Mouse (Mus musculus): ENCODE results near the gene Hspa12b. TPM values are rescaled to one million over a fixed set of nuclear protein-coding genes. Genes with fewer than 3 reads are reported as not detected.

Gene Hspa12b
- total RNA-seq, 1 experiment = 1.7 TPM

GRCm38 (mm10) chr2:131134826-131135400 lies 7.8 kb downstream of the Hspa12b start:
- no peak overlapping the region for H3K9ac ChIP-seq (ENCODE audit: insufficient read depth, low read depth, low read length, poor library complexity, severe bottlenecking)
- H3K36me3 ChIP-seq (ENCODE audit: control insufficient read depth, insufficient read depth, low read length, poor library complexity, severe bottlenecking) = no peaks in the 10 kb centered on the region
- peaks cover 0 to 4% of the 10 kb centered on the region in 2 experiments; a peak in 1 of 4 replicates for H3K4me1 ChIP-seq (ENCODE audit: control insufficient read depth in 2 of 2, insufficient read depth in 2 of 2, low read length in 2 of 2, poor library complexity in 1 of 2)
- no peak overlapping the region for H3K4me3 ChIP-seq (ENCODE audit: insufficient read depth in 1 of 2, low read depth in 1 of 2, low read length in 2 of 2, poor library complexity in 1 of 2, severe bottlenecking in 1 of 2)
- no peak overlapping the region for H3K27ac ChIP-seq (ENCODE audit: insufficient read depth, low read depth, low read length, poor library complexity, severe bottlenecking)
- H3K9me3 ChIP-seq (ENCODE audit: control insufficient read depth, insufficient read depth, low read depth, low read length) = no peaks in the 10 kb centered on the region
- no peak for DNase-seq (ENCODE audit: low read depth, low spot score)
- in situ Hi-C loops (cut with MboI; ENCODE audit: low sequenced_read_pairs in 2 of 2, unreplicated experiment in 2 of 2) = no loop called here
- TF ChIP-seq HCFC1 (IDR thresholded peaks at IDR 0.05; ENCODE audit: borderline replicate concordance, insufficient read depth, low read length) (no peak), ZC3H11A (IDR thresholded peaks at IDR 0.05; ENCODE audit: borderline replicate concordance, low read depth, low read length) (no peak), ZNF384 (IDR thresholded peaks at IDR 0.05; ENCODE audit: low read depth, low read length) (no peak), CHD2 (IDR thresholded peaks at IDR 0.05; ENCODE audit: low read depth, low read length) (no peak), MAFK (IDR thresholded peaks at IDR 0.05; ENCODE audit: insufficient read depth, low read depth, low read length) (no peak)

- no peak overlapping the region for H3K9ac ChIP-seq (ENCODE audit: insufficient read depth, low read depth, low read length, poor library complexity, severe bottlenecking)
Measured at GRCm38 (mm10) chr2:131135521-131136139, 8.6 kb downstream of the Hspa12b start.

GRCm38 (mm10) chr2:131138296-131138695 lies 11.2 kb downstream of the Hspa12b start:
- no peaks in the 10 kb centered on the region for H3K36me3 ChIP-seq (ENCODE audit: control insufficient read depth, insufficient read depth, low read length, poor library complexity, severe bottlenecking)
- no peaks in the 10 kb centered on the region for H3K9me3 ChIP-seq (ENCODE audit: control insufficient read depth, insufficient read depth, low read depth, low read length)
- peaks cover 0 to 10% of the 10 kb centered on the region in 2 experiments; a peak in 1 of 4 replicates for H3K4me1 ChIP-seq (ENCODE audit: control insufficient read depth in 2 of 2, insufficient read depth in 2 of 2, low read length in 2 of 2, poor library complexity in 1 of 2)
- no peak for TF ChIP-seq MAFK (IDR thresholded peaks at IDR 0.05; ENCODE audit: insufficient read depth, low read depth, low read length)
- no peak for TF ChIP-seq CHD2 (IDR thresholded peaks at IDR 0.05; ENCODE audit: low read depth, low read length)
- TF ChIP-seq HCFC1 (IDR thresholded peaks at IDR 0.05; ENCODE audit: borderline replicate concordance, insufficient read depth, low read length) = no peak
- TF ChIP-seq ZC3H11A (IDR thresholded peaks at IDR 0.05; ENCODE audit: borderline replicate concordance, low read depth, low read length) = no peak
- in situ Hi-C loops (cut with MboI; ENCODE audit: low sequenced_read_pairs in 2 of 2, unreplicated experiment in 2 of 2) = no loop called here
- no peak overlapping the region for H3K4me3 ChIP-seq (ENCODE audit: insufficient read depth in 1 of 2, low read depth in 1 of 2, low read length in 2 of 2, poor library complexity in 1 of 2, severe bottlenecking in 1 of 2)
- H3K9ac ChIP-seq (ENCODE audit: insufficient read depth, low read depth, low read length, poor library complexity, severe bottlenecking) = no peak overlapping the region
- H3K27ac ChIP-seq (ENCODE audit: insufficient read depth, low read depth, low read length, poor library complexity, severe bottlenecking) = no peak overlapping the region
- DNase-seq (ENCODE audit: low read depth, low spot score) = no peak

More at GRCm38 (mm10) chr2:131135521-131136139, 8.6 kb downstream of the Hspa12b start:
- TF ChIP-seq HCFC1 (IDR thresholded peaks at IDR 0.05; ENCODE audit: borderline replicate concordance, insufficient read depth, low read length) (no peak), ZNF384 (IDR thresholded peaks at IDR 0.05; ENCODE audit: low read depth, low read length) (no peak), ZC3H11A (IDR thresholded peaks at IDR 0.05; ENCODE audit: borderline replicate concordance, low read depth, low read length) (no peak), MAFK (IDR thresholded peaks at IDR 0.05; ENCODE audit: insufficient read depth, low read depth, low read length) (no peak), CHD2 (IDR thresholded peaks at IDR 0.05; ENCODE audit: low read depth, low read length) (no peak)
- DNase-seq (ENCODE audit: low read depth, low spot score) = no peak
- Histone ChIP-seq H3K36me3 (ENCODE audit: control insufficient read depth, insufficient read depth, low read length, poor library complexity, severe bottlenecking) (no peaks in the 10 kb centered on the region), H3K4me3 (ENCODE audit: insufficient read depth in 1 of 2, low read depth in 1 of 2, low read length in 2 of 2, poor library complexity in 1 of 2, severe bottlenecking in 1 of 2) (no peak overlapping the region), H3K9me3 (ENCODE audit: control insufficient read depth, insufficient read depth, low read depth, low read length) (no peaks in the 10 kb centered on the region), H3K4me1 (ENCODE audit: control insufficient read depth in 2 of 2, insufficient read depth in 2 of 2, low read length in 2 of 2, poor library complexity in 1 of 2) (peaks cover 0 to 4% of the 10 kb centered on the region in 2 experiments; a peak in 1 of 4 replicates), H3K27ac (ENCODE audit: insufficient read depth, low read depth, low read length, poor library complexity, severe bottlenecking) (no peak overlapping the region)
- in situ Hi-C loops (cut with MboI; ENCODE audit: low sequenced_read_pairs in 2 of 2, unreplicated experiment in 2 of 2) = no loop called here

DNA sequence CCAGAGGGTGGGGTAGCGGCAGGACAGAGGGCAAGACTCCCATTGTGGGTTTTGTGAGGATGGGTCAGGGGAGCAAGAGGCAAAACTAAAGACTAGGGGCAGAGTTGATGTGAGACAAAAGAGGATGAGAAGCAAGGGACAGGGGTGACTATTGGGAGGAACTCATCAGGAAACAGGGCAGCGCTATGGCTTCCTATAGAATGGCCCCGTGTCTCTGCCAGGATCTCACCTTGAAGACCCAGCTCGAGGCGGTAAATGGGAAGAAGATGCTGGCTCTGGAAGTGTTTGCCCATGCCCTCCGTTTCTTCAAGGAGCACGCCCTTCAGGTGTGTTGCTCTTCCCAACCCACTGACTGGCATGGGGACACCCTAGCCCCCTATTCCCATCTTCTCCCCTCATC lies 11.7 kb downstream of the Hspa12b start:
- H3K27ac ChIP-seq (ENCODE audit: insufficient read depth, low read depth, low read length, poor library complexity, severe bottlenecking) = no peak overlapping the region
- H3K9ac ChIP-seq (ENCODE audit: insufficient read depth, low read depth, low read length, poor library complexity, severe bottlenecking) = no peak overlapping the region
- DNase-seq (ENCODE audit: low read depth, low spot score) = no peak
- no peaks in the 10 kb centered on the region for H3K36me3 ChIP-seq (ENCODE audit: control insufficient read depth, insufficient read depth, low read length, poor library complexity, severe bottlenecking)
- in situ Hi-C loops (cut with MboI; ENCODE audit: low sequenced_read_pairs in 2 of 2, unreplicated experiment in 2 of 2) = no loop called here
- H3K4me1 ChIP-seq (ENCODE audit: control insufficient read depth in 2 of 2, insufficient read depth in 2 of 2, low read length in 2 of 2, poor library complexity in 1 of 2) = peaks cover 0 to 12% of the 10 kb centered on the region in 2 experiments; a peak in 1 of 4 replicates
- TF ChIP-seq MAFK (IDR thresholded peaks at IDR 0.05; ENCODE audit: insufficient read depth, low read depth, low read length) = no peak
- no peak for TF ChIP-seq HCFC1 (IDR thresholded peaks at IDR 0.05; ENCODE audit: borderline replicate concordance, insufficient read depth, low read length)
- no peak for TF ChIP-seq CHD2 (IDR thresholded peaks at IDR 0.05; ENCODE audit: low read depth, low read length)
- TF ChIP-seq ZC3H11A (IDR thresholded peaks at IDR 0.05; ENCODE audit: borderline replicate concordance, low read depth, low read length) = no peak
- no peak for TF ChIP-seq ZNF384 (IDR thresholded peaks at IDR 0.05; ENCODE audit: low read depth, low read length)
- H3K9me3 ChIP-seq (ENCODE audit: control insufficient read depth, insufficient read depth, low read depth, low read length) = no peaks in the 10 kb centered on the region
- no peak overlapping the region for H3K4me3 ChIP-seq (ENCODE audit: insufficient read depth in 1 of 2, low read depth in 1 of 2, low read length in 2 of 2, poor library complexity in 1 of 2, severe bottlenecking in 1 of 2)
